Mouse (Mus musculus) frontal cortex, postnatal 36 days (tissue): Measurements from ENCODE around the gene C1qtnf7.

Source experiments
- DNase-seq, 2 experiments: peaks; one replicate each; pipeline ENCODE4 v3.0.0; 2022; ENCODE audit warnings: low spot score in 2 of 2

The C1qtnf7 gene

DNA sequence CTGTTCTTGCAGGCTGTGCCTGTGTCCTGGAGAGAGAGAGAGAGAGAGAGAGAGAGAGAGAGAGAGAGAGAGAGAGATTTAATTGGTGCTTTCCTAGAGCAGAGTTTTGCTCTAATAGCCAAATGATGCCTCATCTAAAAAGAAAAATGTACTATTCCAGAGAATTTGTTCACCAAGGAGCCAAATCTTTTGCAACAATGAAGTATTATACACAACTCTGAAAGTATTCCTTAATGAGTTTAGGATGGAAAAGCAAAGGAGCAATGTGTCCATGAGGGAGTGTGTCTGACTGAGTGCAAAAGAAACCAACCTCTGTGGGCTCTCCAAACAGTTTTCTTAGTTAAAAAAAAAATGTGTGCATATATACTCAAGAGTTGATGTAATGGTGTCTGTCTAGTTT is 24.5 kb downstream of the C1qtnf7 start:
- no peak for DNase-seq

DNA sequence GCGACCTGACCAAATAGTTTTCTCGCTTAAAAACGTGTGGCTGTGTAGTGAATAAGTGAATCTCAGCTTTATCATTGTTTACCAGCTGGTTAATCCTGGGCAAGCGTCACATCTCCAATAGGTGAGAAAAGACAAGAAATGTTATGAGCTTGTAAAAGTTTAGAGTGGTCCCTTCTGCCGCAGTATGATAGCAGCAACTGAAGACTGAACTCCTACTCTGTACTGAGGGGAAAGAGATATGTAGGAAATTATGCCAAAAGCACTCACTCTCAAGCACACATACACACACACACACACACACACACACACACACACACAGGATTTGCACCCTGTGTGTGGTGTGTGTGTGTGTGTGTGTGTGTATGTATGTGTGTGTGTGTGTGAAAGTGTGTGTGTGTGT is 26.2 kb downstream of the C1qtnf7 start:
- no peak for DNase-seq

DNA sequence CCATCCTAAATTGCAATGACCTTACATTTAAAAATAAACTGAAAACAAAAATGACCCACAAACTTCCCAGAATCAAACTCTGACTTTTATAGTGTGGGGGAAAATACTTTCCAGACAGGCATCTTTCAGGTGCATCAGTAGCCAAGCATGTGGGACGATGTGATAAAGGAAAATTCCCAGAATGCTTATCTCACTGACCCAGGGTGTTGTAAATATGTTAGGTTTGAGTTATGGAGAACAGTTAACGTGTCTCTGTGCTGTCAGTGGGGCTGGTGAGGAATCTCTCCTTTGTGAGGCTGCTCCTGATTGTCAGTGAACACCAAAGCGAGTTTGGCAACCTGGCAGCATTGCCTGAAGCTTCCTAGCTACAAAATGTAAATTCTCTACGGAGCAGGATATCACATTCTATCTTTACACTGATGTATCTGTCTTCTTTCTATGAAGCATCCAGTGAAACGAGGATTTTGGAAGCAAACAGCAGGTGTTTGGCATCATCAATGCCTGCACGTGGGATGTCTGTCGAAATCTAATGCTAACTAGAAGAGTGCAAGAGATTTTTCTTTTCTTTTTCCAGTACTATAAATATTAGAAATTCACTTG is 27.0 kb downstream of the C1qtnf7 start:
- DNase-seq, result peak; percentile 28 to 72

DNA sequence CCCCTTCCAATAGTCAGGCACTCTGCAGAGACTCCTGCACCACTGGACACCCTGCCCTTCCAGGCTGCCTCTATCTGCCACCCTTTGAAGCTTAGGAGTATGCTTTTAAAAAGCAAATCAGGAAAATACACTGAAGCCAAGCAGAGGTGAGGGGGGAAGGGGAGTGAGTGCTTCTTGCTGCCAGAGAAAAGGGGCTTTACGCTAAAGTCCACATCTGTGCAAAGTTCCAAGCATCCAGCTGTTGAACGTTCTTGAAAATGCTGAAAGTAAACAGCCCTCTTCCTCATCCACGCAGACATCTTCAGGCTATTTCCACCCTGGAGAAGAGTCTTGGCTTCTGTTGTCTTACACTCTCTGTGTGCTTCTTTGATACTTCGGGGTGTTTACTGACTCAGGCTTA is 34.6 kb downstream of the C1qtnf7 start:
- no peak for DNase-seq

DNA sequence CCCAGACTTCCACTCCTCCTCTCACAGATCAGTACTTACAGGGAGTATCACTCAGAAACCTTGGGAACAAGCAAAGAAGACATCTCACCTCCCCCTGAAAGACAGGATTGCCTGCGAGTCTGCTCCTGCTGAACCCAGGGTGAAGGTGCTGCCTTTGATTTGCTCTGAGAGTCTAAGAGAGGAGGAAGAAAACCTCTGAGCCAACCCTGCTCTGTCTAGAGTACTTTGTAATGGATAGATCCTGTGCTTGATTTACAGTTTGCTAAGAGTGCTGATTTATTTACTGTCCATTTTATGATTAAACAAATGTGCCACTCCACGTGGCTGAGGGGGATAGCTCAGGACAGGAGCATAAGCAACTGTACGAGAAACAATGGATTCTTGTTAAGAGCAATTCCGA is 35.1 kb downstream of the C1qtnf7 start:
- no peak for DNase-seq

DNA sequence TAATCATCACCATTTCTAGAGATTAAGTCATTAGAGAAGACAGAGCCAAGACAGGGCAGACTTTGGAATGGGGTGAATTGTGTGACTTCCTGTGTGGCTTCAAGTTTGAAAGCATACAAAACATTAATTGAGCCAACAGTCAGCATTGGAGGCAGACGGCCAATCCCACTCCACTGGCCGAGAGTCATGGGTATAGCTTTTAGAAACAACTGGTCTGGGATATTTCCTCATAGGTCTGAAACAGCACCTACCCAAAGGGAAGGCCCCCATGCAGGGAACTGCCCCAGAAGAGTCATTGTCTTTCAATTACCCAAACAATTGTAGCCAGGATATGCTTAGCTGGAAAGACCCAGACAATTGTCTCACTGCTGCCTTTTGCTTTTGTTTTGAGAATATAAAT is 39.5 kb downstream of the C1qtnf7 start:
- DNase-seq, result no peak

DNA sequence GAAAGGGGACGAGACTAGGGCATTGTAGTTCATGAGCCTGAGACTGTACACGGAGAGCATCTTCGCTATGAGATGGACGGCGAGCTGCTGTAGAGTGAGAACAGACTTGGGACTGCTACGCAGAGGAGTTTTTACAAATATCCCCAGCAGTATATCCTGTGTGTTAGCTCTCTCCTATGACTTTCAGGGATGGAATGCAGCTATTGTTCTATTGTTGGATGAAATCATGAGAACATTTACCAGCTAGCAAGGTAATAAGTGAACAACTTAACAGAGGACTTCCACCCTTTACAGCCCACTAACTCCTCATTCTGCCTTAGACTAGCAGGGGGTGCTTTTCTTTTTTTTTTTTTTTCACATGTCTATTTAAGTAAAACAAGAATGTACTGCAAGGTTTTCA is 40.1 kb downstream of the C1qtnf7 start:
- DNase-seq, result no peak

DNA sequence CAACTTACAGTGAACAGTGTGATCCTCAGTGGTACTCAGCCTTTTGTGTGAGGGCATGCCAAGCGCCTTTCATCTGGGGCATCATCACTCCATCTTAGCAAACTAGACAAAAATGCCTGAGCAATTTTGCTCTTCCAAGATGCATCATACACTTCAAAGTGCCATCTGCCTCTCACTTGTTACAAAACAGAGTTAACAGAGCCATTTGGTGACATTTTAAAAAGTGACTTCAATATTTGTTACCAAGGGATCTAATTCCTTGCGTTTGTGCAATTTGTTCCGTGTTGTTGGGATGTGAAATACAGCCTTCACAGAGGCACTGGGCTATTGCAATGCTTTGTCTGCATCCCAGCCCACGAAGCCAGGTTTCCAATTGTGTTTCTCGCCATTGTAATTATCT is 42.1 kb downstream of the C1qtnf7 start:
- DNase-seq, result peak in 1 of 2 experiments; percentile 9

DNA sequence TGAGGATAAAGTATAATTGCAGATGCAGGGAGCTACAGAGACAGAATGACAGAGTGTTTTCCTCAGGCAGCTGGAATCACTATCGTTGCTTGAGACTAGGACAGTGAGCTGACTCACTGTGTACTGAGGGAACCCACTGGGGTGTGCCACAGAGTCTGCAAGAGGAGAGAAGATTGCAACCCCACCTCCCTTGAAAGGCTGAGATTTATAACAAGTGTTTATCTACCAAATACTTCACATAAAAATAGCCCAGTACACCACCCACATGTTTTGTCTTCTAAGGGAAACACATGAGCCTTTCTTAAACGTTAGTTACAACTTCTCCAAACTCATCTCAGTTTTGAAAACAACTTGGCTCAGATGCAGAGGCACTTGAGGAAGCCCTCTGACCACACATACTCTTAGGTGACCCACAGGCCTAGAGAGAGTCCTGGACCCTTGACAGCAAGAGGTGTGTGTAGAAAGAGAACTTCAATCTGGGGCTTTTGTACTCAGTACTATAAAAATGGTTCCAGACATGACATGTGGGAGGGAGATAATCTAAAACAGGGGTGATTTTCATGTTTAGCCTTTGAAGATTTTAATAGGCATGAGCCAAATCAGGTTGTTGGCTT is 46.4 kb downstream of the C1qtnf7 start:
- peak; percentile 11 to 13 for DNase-seq

DNA sequence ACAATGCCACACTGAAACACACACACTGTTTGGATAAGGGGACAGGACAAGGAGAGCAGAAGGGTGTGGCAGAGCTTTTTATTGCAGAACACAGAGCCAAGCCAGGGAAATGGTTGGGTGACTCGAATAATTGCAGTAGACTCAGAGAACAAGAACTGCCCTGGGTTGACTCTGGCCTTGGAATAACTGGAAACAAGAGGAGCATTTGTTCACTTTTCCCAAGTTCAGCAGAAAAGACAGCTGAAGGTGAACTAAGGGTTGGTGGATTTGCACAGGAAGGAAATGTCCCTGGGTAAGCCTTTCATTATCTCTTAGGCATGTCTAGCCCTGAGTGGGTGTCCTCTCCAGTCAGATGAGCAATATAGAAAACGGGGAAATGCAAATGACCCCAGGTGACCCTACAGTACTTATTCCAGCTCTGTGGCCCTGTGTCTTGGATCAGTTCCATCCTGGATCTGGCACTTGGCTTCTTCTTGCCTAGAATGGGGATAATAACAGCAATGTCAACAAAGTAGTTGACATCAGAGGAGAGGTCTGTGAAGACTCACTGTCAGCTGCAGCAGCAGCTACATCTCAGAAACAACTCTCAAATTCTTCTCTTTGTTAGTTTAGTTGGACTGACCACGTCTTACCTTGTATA is 54.5 kb downstream of the C1qtnf7 start:
- DNase-seq, result no peak

DNA sequence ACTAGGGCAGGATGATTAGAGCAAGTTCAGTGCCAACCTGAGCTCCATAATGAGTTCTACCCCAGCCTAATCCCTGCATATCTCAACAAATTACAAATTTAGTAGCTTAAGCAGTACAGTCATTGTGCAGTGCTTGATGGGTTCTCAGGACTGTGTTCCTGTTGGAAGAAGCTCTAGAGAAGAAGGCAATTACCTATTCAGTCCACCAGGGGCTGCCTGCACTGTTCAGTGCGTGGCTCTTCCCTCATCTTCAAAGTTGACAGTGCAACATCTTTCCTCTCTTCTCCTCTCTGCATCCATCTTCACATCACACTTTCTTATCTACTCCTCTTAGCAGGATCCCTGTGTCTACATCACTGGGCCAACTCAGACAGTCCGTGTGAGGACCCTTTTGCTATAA is 67.5 kb downstream of the C1qtnf7 start:
- DNase-seq, result peak in 1 of 2 experiments; percentile 36

DNA sequence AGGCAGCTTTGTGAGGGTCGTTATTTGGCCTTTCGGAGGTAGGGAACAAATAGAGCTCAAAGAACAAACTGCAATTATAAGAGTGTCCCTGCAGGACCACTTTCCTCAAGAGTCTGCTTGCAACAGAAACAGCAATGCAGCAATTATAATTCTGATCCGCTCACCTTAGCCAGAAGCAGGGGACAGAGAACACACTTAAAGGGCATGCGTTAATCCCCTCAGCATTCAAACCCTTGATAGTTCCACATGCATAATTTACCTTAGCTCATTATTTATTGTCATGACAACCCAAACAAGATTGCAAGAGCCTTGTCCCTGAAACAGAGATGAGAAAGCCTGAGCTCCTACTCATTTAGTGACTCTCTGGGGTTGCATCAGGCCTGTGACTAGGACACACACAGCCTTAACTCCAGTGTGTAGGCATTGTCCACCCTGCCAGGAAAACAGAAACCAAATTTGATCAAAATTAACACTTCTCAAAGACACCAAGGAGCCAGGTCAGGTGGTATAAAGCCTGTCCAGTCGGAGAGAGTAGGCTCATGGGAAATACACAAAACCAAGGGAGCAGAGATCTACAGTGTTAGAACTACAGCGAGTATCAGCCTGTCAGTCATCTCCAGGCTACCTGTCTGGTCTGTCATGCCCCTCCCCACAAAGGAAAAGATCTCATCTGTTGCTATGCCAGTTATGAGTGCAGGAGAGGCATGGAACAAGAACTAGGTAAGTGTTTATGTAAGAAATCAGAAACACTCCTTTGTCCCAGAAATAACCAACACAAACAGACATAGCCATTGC is 68.2 kb downstream of the C1qtnf7 start:
- DNase-seq, result no peak

DNA sequence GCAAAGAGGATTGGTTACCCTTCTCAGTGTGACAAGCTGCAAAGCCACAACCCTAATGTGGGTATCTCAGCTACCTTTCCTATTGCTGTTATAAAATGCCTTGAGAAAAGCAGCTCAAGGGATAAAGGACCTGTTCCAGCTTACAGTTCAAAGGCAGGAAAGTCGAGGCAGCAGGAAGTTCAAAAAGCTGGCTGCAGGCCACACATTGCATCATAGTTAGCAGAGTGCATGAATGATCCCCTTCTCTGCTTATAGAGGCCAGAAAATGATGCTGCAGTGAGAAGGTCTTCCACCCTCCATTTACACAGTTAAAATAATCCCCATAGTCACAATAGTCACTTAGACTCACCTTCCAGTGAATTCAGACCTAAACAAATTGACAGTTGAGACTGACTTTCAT is 69.1 kb downstream of the C1qtnf7 start:
- DNase-seq, result no peak

DNA sequence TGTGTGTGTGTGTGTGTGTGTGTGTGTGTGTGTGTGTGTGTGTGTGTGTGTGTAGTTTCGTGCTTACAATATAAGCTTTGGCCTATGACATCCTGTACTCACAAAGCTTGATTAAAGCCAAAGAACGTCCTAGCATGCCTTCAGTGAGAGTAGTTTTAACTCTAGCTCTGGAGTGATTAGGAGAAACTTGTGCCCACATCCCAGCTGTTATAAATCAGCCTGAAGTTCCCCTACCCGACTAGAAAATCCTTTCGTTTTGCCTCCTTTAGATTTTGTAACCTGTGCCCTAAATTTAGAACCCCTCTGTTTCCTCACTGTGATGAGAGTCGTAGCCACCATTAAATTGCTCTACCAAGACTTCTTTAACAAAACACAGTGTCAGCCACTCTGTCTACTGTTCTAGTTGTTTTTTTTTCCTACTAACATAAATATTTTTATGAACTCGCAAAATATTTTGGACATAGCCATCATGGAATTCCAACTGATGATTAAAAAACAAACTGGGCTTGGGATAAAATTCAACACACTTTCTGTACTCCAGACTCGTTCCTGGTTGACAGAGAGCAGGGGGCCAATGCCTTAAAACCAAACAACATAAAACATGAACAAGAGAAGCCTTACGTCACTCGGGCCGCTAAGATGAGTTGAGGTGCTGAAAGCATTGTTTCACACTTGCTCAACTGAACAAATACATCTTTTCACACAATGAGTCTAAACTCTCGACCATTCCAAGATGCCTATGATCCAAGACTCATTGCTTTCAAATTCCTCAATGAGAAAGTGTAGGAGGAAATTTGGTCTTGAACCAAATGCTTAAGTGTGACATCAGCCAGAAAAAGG is 70.3 kb downstream of the C1qtnf7 start:
- DNase-seq, result no peak

DNA sequence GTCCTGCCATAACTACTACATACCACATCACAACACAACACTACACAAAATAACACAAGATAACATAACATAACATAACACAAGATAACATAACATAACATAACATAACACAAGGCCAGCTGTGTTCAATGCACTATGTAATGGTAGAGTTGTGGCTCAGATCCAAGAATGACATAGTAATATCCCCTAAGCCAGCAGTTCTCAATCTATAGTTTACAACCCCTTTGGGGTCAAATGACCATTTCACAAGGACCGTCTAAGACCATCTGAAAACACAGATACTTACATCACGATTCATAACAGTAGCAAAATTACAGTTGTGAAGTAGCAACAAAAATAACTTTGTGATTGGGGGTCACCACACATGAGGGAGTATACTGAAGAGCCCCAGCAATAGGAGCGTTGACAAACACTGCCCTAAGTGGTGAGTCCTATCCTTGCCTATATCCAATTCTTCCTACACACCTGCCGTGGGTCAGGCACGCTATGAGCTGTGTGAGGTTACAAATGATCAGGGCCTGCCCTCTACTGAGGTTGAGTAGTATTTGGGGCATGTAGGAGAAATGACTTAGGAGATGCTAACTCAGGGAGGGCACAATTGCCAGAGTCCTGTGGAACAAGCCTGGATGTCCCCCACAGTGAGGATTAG is 73.6 kb downstream of the C1qtnf7 start:
- no peak for DNase-seq

DNA sequence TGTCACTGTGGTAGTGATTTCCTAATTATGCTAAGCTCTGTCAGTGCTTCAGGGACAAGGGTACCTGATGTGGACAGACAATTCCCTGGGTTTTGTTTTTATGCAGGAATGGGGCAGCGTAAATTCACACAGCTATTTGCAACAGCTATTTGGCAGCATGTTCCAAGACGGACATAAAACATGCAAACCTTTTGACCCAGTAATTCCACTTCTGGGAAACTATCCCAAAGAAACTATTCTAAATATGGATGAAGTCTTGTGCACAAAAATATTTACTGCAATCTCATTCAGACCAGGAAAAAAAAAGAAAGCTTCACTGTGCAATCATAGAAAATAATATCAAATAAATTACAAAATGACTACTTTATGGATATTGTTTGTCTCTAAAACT is 74.1 kb downstream of the C1qtnf7 start:
- no peak for DNase-seq

DNA sequence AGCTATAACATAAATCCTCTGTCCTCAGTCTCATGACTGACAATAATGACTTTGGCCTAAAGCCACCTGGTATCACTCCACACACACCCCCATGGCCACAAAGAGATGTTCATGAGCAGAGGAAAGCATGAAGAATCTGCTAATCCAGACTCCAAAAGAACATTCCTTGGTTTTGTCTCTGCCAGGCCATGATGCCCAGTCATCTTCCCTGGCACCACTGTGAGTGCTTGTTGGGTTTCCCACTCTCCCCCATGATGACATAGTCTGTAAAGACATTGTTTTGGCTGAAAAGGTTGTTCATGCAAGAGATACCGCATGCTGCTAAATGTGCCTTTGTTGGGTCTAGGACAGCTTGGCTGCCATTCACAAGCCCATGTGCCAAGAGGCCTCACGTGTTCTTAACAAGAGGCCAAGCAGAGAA is 75.0 kb downstream of the C1qtnf7 start:
- no peak for DNase-seq

DNA sequence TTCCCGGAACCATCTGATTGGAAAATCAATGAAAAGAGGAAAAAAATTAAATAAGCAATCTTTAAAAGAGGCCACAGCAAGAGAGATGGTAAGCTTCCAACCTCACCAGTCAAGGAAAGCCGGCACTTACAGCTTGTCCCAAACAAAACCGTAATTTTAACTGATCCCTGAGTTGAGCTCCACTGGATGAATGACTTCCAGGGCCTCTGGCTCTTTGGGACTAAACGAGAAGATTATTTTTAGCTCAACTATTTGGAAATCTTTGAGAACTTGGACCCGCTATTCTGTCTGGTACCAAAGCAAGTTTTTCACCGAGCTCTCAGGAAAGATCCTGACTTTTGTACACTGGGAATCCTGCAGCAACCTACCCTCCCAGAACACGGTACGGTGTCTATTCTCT is 86.3 kb downstream of the C1qtnf7 start:
- no peak for DNase-seq

DNA sequence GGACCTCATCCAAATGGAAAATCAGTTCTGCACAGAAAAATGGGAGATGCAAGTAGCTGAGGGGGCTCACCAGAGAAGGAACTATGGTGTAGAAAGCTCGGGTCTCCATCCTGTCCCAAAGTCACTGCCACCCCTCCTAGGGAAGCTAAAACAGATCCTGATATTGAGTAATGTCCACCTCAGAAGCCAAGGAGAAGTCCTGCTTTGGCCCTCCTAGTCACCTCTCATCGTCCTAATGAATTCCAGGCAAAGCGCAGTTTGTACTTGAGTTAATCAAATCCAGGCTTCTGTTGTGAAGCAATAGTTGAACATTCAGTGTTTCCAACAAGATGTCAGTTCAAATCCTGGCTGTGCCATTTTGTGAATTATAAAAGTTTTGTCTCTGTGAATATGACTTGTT is 87.2 kb downstream of the C1qtnf7 start:
- DNase-seq, result no peak

DNA sequence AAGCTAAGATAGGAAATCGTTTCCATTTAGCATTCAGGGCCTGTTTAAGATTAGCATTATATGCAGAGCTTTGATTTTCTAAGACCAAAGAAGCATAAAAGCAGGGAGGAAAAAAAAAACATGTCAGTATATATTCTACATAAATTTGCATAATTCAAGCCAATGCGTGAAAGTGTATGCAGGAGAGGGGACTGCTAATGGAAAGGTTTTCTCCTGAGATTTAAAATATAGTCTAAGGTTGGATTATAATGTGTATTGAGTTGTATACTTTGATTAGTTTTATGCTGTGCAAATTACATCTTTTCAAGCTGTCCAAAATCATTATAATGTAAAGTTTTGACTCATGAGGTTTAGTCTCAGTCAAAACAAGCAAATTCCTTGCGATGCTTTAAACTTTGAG is 88.2 kb downstream of the C1qtnf7 start:
- DNase-seq, result no peak

DNA sequence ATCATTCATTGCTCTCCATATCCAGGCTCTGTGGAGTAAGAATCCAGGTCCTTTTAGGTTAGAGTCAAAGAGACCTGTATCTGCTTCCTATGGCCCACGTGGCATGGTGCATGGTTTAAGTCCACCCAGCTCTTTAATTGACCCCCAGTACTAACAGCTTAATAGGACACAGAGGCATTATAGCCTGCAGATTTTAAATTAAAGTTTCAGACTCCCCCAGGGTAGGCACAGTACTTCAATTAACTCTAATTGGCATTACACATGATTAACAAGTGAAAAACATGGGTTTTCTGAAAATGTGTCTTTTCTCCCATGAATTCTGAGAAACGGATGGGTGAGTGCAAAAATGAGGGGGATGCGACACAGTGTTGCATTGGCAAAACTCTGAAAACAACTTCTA is 92.7 kb downstream of the C1qtnf7 start:
- no peak for DNase-seq
